Comparison of ENCODE assay signal across 16 mouse cellular contexts in the genomic region with DNA sequence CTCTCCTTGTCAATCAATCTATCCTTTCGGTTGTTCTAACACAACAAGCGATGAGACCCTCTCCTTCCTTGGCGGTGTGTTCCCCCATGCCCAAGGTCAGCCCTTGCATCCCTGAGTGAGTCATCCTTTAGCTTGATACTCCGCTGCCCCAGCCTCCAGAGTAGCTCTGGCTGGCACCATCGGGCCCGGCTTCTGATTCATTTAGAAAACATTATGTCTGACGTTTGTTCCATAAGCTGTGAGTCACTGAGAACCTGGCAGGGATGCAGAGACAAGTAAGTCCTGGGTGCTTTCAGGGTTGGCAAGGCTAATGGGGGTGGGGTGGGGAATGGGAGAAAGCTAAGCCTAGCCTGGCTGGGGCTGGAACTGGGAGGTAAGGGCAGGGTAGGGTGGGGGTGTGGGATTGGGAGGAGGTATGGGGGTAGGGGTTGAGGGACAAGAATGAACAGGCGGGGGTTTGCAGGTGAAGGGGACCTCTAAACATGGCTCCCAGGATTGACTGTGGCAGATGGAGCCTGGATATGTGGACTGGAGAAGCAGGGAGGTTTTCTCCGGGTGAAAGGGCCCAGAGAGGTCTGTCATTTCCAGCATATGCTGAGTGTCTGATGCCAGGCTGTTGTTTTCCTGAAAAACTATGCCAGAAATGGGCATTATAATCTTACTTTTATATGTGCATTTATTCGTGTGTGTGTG.
DNase-seq lines count a peak whose midpoint lies in the region; ATAC-seq and TF ChIP-seq lines count a peak whose summit lies in the region.
"Had no signal": no experiment of that assay in that cellular context is flagged by ENCODE, and none has a peak within 500 bp of the region (broad histone marks: within the 10 kb centered on the region; RNA-seq: fewer than 3 reads in every experiment).

No protein-coding gene starts in this region.

- no peaks in the 10 kb centered on the region for H3K9me3 ChIP-seq in midbrain, embryonic 11.5 days (ENCODE audit: control insufficient read depth, low read length)
- no peaks in the 10 kb centered on the region for H3K9me3 ChIP-seq in midbrain, embryonic 16.5 days (replicated peaks; ENCODE audit: control insufficient read depth, low read length, poor library complexity, severe bottlenecking)
- H3K9me3 ChIP-seq in stomach, postnatal 0 days (ENCODE audit: control insufficient read depth, low read length), result no peaks in the 10 kb centered on the region
- H3K9me3 ChIP-seq in heart, embryonic 10.5 days, result no peaks in the 10 kb centered on the region
- H3K9me3 ChIP-seq: embryonic facial prominence, embryonic 15.5 days; limb, embryonic 15.5 days; neural tube, embryonic 12.5 days had no signal

- H3K4me1 ChIP-seq in midbrain, embryonic 11.5 days (ENCODE audit: control insufficient read depth, insufficient read depth, low read length), result peaks cover 2% of the 10 kb centered on the region; the same call in 1 of the 2 replicates
- H3K4me1 ChIP-seq in midbrain, embryonic 16.5 days (ENCODE audit: control insufficient read depth, insufficient read depth, low read length), result no peaks in the 10 kb centered on the region
- H3K4me1 ChIP-seq in stomach, postnatal 0 days (replicated peaks; ENCODE audit: control insufficient read depth, insufficient read depth), result no peaks in the 10 kb centered on the region
- peaks cover 6% of the 10 kb centered on the region; the same call in 1 of the 2 replicates for H3K4me1 ChIP-seq in heart, embryonic 10.5 days

- peak; percentile 60 for DNase-seq in midbrain, embryonic 11.5 days (ENCODE audit: low spot score, missing footprints)
- peak; percentile 85 for DNase-seq in adrenal gland, postnatal 14 days
- DNase-seq in layer of hippocampus, postnatal 25 days (ENCODE audit: extremely low spot score in 1 of 2, low spot score in 1 of 2), result peak; percentile 13
- peak; percentile 41 for DNase-seq in stomach, postnatal 0 days (ENCODE audit: low spot score)
- no peak for DNase-seq in embryo, embryonic 11 days
- DNase-seq in cerebellum, adult 11-12 months, result no peak
- no peak for DNase-seq in heart, embryonic 10.5 days (ENCODE audit: low spot score)
- DNase-seq: cerebellum, adult 8-10 months; heart, postnatal 36 days; kidney, adult 2 months; spleen, adult 18-20 months; thymus, postnatal 36 days had no signal

- no peak overlapping the region for H3K4me2 ChIP-seq in midbrain, embryonic 11.5 days
- no peak overlapping the region for H3K4me2 ChIP-seq in midbrain, embryonic 16.5 days (ENCODE audit: low read length)
- H3K4me2 ChIP-seq in stomach, postnatal 0 days (replicated peaks; ENCODE audit: low read depth), result no peak overlapping the region
- H3K4me2 ChIP-seq: embryonic facial prominence, embryonic 15.5 days; limb, embryonic 15.5 days; neural tube, embryonic 12.5 days had no signal

- H3K9ac ChIP-seq in midbrain, embryonic 11.5 days (ENCODE audit: low read length), result no peak overlapping the region
- no peak overlapping the region for H3K9ac ChIP-seq in midbrain, embryonic 16.5 days (ENCODE audit: low read depth, low read length)
- H3K9ac ChIP-seq in stomach, postnatal 0 days (ENCODE audit: low read length), result no peak overlapping the region
- H3K9ac ChIP-seq: embryonic facial prominence, embryonic 15.5 days; limb, embryonic 15.5 days; neural tube, embryonic 12.5 days had no signal

- H3K27ac ChIP-seq in midbrain, embryonic 11.5 days (ENCODE audit: low read depth, low read length), result no peak overlapping the region
- no peak overlapping the region for H3K27ac ChIP-seq in midbrain, embryonic 16.5 days (ENCODE audit: low read length)
- H3K27ac ChIP-seq in stomach, postnatal 0 days (replicated peaks), result no peak overlapping the region
- H3K27ac ChIP-seq in heart, embryonic 10.5 days, result no peak overlapping the region
- H3K27ac ChIP-seq: embryonic facial prominence, embryonic 15.5 days; limb, embryonic 15.5 days; neural tube, embryonic 12.5 days had no signal

- no peak for TF ChIP-seq EP300 in stomach, postnatal 0 days (optimal IDR thresholded peaks at IDR 0.05)

- no peak for TF ChIP-seq CTCF in stomach, postnatal 0 days (IDR thresholded peaks at IDR 0.05; ENCODE audit: low read depth)

- no peaks in the 10 kb centered on the region for H3K27me3 ChIP-seq in midbrain, embryonic 11.5 days (ENCODE audit: control insufficient read depth, insufficient read depth, low read length)
- no peaks in the 10 kb centered on the region for H3K27me3 ChIP-seq in midbrain, embryonic 16.5 days (ENCODE audit: control insufficient read depth, insufficient read depth, low read depth, low read length)
- no peaks in the 10 kb centered on the region for H3K27me3 ChIP-seq in stomach, postnatal 0 days (ENCODE audit: control insufficient read depth, insufficient read depth, low read length)
- H3K27me3 ChIP-seq in heart, embryonic 10.5 days (ENCODE audit: insufficient read depth, poor library complexity, severe bottlenecking), result peaks cover 67% of the 10 kb centered on the region
- H3K27me3 ChIP-seq: embryonic facial prominence, embryonic 15.5 days; limb, embryonic 15.5 days had no signal

- WGBS in midbrain, embryonic 11.5 days, result 84% methylated on average over 10 of the region's 10 CpGs
- WGBS in midbrain, embryonic 16.5 days, result 88% methylated on average over 10 of the region's 10 CpGs
- WGBS in stomach, postnatal 0 days, result 71% methylated on average over 10 of the region's 10 CpGs
- 78% methylated on average over 10 of the region's 10 CpGs for WGBS in heart, embryonic 10.5 days

- ATAC-seq in midbrain, embryonic 11.5 days (ENCODE audit: low FRiP score), result no peak
- no peak for ATAC-seq in midbrain, embryonic 16.5 days
- peak; percentile 68 for ATAC-seq in stomach, postnatal 0 days (ENCODE audit: low FRiP score, low TSS enrichment)

- no peaks in the 10 kb centered on the region for H3K36me3 ChIP-seq in midbrain, embryonic 11.5 days (ENCODE audit: control insufficient read depth, insufficient read depth, low read length)
- no peaks in the 10 kb centered on the region for H3K36me3 ChIP-seq in midbrain, embryonic 16.5 days (ENCODE audit: control insufficient read depth, insufficient read depth, low read length)
- H3K36me3 ChIP-seq in stomach, postnatal 0 days (ENCODE audit: control insufficient read depth, insufficient read depth, low read length), result no peaks in the 10 kb centered on the region
- H3K36me3 ChIP-seq in heart, embryonic 10.5 days, result no peaks in the 10 kb centered on the region
- H3K36me3 ChIP-seq: embryonic facial prominence, embryonic 15.5 days; limb, embryonic 15.5 days; neural tube, embryonic 12.5 days had no signal

- H3K4me3 ChIP-seq in midbrain, embryonic 11.5 days (ENCODE audit: low read depth, low read length), result no peak overlapping the region
- no peak overlapping the region for H3K4me3 ChIP-seq in midbrain, embryonic 16.5 days (ENCODE audit: low read depth, low read length)
- H3K4me3 ChIP-seq in stomach, postnatal 0 days (ENCODE audit: low read depth, low read length), result no peak overlapping the region
- no peak overlapping the region for H3K4me3 ChIP-seq in heart, embryonic 10.5 days
- H3K4me3 ChIP-seq: embryonic facial prominence, embryonic 15.5 days; limb, embryonic 15.5 days; neural tube, embryonic 12.5 days had no signal

Comparison
In these comparisons a context has a peak if more than half of its experiments do, and no peak if none do; other contexts are left out.
1. DNase-seq: peak in midbrain, embryonic 11.5 days (single experiment), adrenal gland, postnatal 14 days (single experiment), layer of hippocampus, postnatal 25 days (2 of 2) and stomach, postnatal 0 days (single experiment); none in embryo, embryonic 11 days (single experiment), cerebellum, adult 11-12 months (single experiment) and heart, embryonic 10.5 days (single experiment).